Mouse (Mus musculus): ENCODE measurements around the gene Neurl3. TPM values are rescaled to one million over a fixed set of nuclear protein-coding genes. Genes with fewer than 3 reads are reported as not detected.

The Neurl3 gene
- polyA plus RNA-seq, 1 experiment from 2014 or later = 24.2 TPM

DNA sequence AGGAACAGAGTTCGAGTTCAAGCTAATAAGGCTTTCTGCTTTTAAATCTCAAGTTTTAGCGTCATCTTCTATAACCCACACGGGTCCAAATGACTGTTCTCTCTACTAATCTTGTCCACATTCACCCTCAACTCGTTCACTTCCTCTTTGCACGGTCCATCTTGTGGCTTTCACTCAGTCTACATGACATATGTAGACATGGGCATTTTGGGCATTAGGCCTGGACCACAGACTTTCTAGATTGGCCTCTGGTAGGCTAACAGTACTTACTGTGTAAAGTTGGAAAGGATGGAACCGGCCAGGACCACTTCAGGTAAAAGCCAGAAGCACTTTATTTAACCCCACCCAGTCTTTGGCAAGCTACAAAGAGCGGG lies 32.6 kb upstream of the Neurl3 start:
- Histone ChIP-seq H3K4me3 (replicated peaks) (no peak overlapping the region), H3K27ac (no peak overlapping the region), H3K36me3 (no peaks in the 10 kb centered on the region), H3K9me3 (no peaks in the 10 kb centered on the region), H3K4me2 (replicated peaks) (no peak overlapping the region), H3K4me1 (replicated peaks) (peaks cover 16% of the 10 kb centered on the region; the same call in 1 of the 2 replicates), H3K9ac (no peak overlapping the region), H3K27me3 (replicated peaks) (0 out of 2 replicates have a peak, but pooled peaks cover 9% of the 10 kb centered on the region)
- peak; percentile 3 for ATAC-seq
- 63% methylated on average over 7 of the region's 7 CpGs for WGBS

DNA sequence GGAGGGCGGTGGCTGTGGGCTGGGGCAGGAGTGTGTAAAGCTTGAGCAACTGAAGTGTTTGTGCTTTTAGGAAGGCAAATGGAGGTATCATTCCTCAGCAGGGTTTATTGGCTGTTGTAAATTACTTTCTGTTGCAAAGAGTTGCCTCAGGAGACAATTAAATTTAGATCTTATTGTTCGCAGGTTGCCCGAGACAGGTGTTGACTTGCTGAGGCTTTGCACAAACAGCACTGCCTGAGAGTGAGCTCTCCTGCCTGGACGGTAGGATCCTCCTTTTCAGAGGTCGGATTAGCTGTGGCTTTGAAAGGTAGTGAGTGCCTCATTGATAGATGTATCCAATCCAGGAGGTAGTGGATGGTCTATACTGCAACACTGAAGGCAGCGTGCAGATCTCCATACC lies 31.6 kb upstream of the Neurl3 start:
- H3K4me2 ChIP-seq (replicated peaks) = no peak overlapping the region
- 0 out of 2 replicates have a peak, but pooled peaks cover 9% of the 10 kb centered on the region for H3K27me3 ChIP-seq (replicated peaks)
- ATAC-seq = no peak
- no peak overlapping the region for H3K9ac ChIP-seq
- no peaks in the 10 kb centered on the region for H3K36me3 ChIP-seq
- H3K27ac ChIP-seq = no peak overlapping the region
- no peak overlapping the region for H3K4me3 ChIP-seq (replicated peaks)
- peaks cover 16% of the 10 kb centered on the region; the same call in 1 of the 2 replicates for H3K4me1 ChIP-seq (replicated peaks)
- no peaks in the 10 kb centered on the region for H3K9me3 ChIP-seq
- 67% methylated on average over 6 of the region's 6 CpGs for WGBS

DNA sequence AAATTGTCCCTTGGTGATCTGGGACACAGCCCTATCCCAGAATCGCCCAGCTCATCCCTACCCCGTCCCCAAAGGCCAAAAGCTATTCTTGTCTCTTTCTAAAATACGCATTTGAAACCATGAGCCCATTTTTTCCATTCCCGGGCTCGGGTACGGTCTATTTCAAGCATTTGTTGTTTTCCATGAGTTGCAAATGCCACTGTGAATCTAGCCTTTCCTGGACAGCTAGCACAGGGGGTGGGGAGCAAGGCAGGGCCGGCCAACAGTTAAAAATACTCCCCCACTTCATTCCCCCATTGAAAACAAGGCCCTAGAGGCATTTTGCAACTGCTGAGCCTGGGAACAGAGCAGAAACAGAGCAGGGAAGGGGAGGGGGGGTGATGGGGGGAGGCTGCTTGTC lies 30.3 kb upstream of the Neurl3 start:
- 68% methylated on average over 7 of the region's 7 CpGs for WGBS
- no peaks in the 10 kb centered on the region for H3K9me3 ChIP-seq
- H3K36me3 ChIP-seq = no peaks in the 10 kb centered on the region
- no peak overlapping the region for H3K9ac ChIP-seq
- H3K4me1 ChIP-seq (replicated peaks) = peaks cover 16% of the 10 kb centered on the region; the same call in 1 of the 2 replicates
- 0 out of 2 replicates have a peak, but pooled peaks cover 9% of the 10 kb centered on the region for H3K27me3 ChIP-seq (replicated peaks)
- H3K4me3 ChIP-seq (replicated peaks) = no peak overlapping the region
- no peak overlapping the region for H3K27ac ChIP-seq
- no peak overlapping the region for H3K4me2 ChIP-seq (replicated peaks)
- ATAC-seq = no peak

DNA sequence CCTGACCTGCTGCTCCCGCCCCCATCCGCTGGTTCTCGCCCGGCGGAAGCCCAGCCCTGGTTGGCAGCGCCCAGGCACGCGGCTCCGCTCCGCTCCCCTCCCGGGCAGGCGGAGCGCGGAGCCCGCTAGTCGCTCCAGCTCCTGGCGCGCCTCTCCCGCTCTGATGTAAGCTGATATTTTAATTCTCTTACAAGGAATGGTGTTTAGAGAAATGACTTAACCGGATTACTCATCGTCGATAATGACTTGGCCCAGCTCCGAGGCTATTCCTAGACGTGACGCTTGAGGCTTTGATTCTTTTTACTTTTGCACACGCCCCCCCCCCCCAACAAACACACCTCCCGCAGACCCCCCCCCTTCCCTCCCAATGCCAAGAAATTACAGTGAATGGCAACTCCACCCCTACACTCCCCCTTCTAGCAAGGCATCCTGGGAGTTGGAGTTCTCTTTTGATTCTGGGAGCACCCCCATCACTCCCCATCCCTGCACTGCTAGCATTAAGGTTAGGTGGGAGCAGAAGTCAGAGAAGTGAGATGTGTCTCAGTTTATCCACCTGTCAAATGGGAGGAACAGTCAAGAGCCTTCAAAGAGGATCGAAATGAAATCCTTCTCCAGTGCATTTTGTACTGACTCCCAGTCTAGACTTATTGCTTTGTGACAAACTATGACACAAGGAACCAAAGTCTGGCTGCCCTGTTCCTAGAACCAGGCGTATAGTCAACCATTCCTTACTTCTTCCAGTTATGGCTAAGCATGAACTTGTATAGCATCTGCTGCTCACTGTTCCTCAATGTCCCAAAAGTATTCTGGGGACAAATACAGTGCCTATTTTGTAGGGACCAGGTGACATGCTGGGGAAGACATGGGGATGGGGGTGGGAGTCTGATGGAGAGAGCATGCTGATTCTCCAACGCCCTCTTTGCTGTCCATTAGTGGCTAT lies 29.2 kb upstream of the Neurl3 start:
- Histone ChIP-seq H3K4me2 (replicated peaks) (peak overlapping the region; percentile 83), H3K4me3 (replicated peaks) (peak overlapping the region; percentile 34), H3K9me3 (no peaks in the 10 kb centered on the region), H3K27me3 (replicated peaks) (0 out of 2 replicates have a peak, but pooled peaks cover 9% of the 10 kb centered on the region), H3K27ac (peak overlapping the region; percentile 51; the same call in 1 of the 2 replicates), H3K9ac (peak overlapping the region; percentile 32; the same call in 1 of the 2 replicates), H3K4me1 (replicated peaks) (peaks cover 10% of the 10 kb centered on the region; the same call in 1 of the 2 replicates), H3K36me3 (no peaks in the 10 kb centered on the region)
- ATAC-seq = peak; percentile 57
- 9% methylated on average over 30 of the region's 30 CpGs for WGBS

DNA sequence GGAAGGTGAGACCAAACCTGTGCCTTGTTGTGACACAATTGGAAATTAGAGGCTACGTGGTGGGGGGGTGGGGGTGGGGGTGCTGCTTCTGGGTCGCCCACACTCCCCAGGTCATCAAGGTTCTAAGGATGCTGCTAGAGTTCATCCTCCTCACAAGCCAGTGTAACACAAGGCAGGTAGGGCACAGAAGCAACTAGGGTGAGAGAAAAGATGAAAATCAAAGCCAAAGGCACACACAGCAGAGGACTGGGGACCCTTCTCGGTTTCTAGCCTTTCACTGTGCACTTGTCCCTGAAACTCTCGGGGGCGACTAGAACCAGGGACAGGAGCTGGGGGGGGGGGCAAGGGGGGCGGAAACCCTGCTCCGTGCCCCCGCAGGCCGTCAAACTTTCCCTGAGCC lies 28.5 kb upstream of the Neurl3 start:
- Histone ChIP-seq H3K4me2 (replicated peaks) (peak overlapping the region; percentile 83), H3K9ac (peak overlapping the region; percentile 32; the same call in 1 of the 2 replicates), H3K27ac (peak overlapping the region; percentile 51; the same call in 1 of the 2 replicates), H3K36me3 (no peaks in the 10 kb centered on the region), H3K27me3 (replicated peaks) (0 out of 2 replicates have a peak, but pooled peaks cover 16% of the 10 kb centered on the region), H3K9me3 (no peaks in the 10 kb centered on the region), H3K4me1 (replicated peaks) (peaks cover 5% of the 10 kb centered on the region; the same call in 1 of the 2 replicates), H3K4me3 (replicated peaks) (peak overlapping the region; percentile 34)
- no peak for ATAC-seq
- WGBS = 18% methylated on average over 8 of the region's 9 CpGs

DNA sequence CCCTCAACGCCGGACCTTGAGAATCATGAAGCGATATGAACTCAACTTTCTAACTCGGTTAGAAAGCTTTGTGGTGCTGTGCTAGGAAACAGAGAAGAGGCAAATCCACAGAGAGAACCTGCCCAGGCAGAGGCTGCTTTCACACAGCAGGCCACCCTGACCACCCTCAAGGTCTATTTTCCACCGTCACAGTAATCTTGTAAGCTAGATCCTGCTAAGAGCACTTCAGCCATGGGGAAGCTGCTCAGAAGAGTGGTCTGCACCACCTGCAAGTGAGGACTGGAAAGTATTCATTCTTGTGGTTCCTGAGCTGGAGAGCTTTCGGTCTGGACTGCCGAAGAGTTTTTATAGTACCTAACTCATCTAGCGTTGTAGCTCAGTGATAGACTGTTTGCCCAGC lies 27.8 kb upstream of the Neurl3 start:
- no peak for ATAC-seq
- Histone ChIP-seq H3K4me3 (replicated peaks) (no peak overlapping the region), H3K4me2 (replicated peaks) (no peak overlapping the region), H3K27ac (no peak overlapping the region), H3K4me1 (replicated peaks) (peaks cover 5% of the 10 kb centered on the region; the same call in 1 of the 2 replicates), H3K27me3 (replicated peaks) (0 out of 2 replicates have a peak, but pooled peaks cover 16% of the 10 kb centered on the region), H3K9ac (no peak overlapping the region), H3K36me3 (no peaks in the 10 kb centered on the region), H3K9me3 (no peaks in the 10 kb centered on the region)
- 82% methylated on average over 8 of the region's 8 CpGs for WGBS

DNA sequence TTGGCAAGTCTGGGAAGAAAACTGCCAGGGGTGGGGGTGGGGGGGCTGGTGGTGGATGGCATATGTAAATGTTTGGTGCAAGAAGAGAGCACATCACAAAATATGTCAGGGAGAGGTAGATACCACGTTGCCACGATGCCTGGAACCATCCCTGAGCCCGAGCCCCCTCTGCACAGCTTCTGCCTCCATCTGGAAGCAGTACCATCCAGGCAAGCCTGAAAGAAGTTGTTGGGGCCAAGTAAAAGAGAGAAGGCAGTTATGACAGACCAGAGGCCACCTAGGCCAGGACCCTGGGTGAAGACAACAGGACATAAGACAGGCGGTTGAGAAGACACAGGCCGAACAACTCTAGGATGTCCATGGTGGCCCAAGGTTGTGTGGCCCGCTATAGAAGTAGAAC lies 26.0 kb upstream of the Neurl3 start:
- peaks cover 5% of the 10 kb centered on the region; the same call in 1 of the 2 replicates for H3K4me1 ChIP-seq (replicated peaks)
- H3K4me2 ChIP-seq (replicated peaks) = no peak overlapping the region
- no peak overlapping the region for H3K4me3 ChIP-seq (replicated peaks)
- ATAC-seq = no peak
- 88% methylated on average over 6 of the region's 6 CpGs for WGBS
- H3K36me3 ChIP-seq = no peaks in the 10 kb centered on the region
- no peaks in the 10 kb centered on the region for H3K9me3 ChIP-seq
- no peak overlapping the region for H3K9ac ChIP-seq
- H3K27me3 ChIP-seq (replicated peaks) = 0 out of 2 replicates have a peak, but pooled peaks cover 16% of the 10 kb centered on the region
- no peak overlapping the region for H3K27ac ChIP-seq

DNA sequence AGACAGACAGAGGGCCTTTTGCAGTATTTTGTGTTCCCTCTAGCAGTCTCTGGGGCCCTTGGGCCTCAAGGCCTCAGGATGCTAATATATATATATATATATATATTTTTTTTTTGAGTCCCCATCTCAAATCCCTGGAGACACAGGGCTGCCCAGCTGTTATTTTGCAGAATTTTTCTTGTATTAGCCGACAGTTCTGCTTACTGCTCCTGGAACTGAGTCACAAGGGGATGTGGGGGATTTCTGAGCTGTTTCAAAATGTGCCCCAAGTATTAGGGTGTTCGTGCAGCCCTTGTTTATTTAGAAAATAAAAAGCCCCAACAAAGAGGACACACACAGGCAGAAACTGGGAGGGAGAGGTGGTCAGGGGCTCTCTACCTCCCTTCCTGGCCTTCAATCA lies 25.2 kb upstream of the Neurl3 start:
- no peak for ATAC-seq
- Histone ChIP-seq H3K4me3 (replicated peaks) (no peak overlapping the region), H3K9me3 (no peaks in the 10 kb centered on the region), H3K36me3 (no peaks in the 10 kb centered on the region), H3K4me2 (replicated peaks) (no peak overlapping the region), H3K9ac (no peak overlapping the region), H3K27ac (no peak overlapping the region), H3K4me1 (replicated peaks) (peaks cover 5% of the 10 kb centered on the region; the same call in 1 of the 2 replicates), H3K27me3 (replicated peaks) (0 out of 2 replicates have a peak, but pooled peaks cover 16% of the 10 kb centered on the region)
- 60% methylated on average over 2 of the region's 2 CpGs for WGBS

DNA sequence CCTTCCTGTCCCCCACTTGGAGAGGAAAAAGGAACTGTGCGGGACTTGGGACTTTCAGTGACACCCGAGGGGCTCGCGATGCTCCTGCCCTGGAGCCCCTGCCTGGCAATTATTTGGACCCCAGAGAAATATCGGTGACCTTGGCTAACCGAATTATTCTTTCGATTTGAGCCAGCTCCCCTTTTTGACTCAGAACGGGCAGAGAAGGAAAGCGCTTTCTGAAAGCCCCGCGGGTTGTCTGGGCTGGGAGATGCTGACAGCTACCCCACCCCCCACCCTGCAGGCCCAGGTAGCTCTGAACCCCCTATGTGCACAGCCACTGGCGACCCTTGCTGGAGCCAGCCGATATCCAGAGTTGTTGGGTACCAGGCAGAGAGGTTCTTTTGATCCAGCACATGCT lies 24.6 kb upstream of the Neurl3 start:
- ATAC-seq = no peak
- Histone ChIP-seq H3K4me2 (replicated peaks) (no peak overlapping the region), H3K9me3 (no peaks in the 10 kb centered on the region)

DNA sequence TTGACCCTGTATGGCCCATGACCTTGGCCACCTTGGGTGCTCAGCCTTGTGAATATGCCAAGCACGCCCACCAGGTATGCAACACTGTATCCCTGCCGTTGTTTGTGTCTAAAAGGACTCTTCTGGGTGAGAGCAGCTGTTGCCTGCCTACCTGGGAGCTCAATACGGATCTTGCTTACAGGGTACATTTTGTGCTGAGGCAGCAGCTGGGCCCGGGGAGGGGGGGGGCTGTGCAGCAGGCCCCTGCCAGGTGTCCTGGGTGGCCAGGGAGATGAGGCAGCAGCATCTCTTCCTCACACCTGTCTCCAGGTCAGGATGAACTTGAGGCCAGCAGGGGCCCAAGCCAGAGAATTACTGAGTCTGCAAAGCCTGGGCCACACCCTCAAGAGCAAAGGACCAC lies 23.6 kb upstream of the Neurl3 start:
- Histone ChIP-seq H3K9me3 (no peaks in the 10 kb centered on the region), H3K27me3 (replicated peaks) (0 out of 2 replicates have a peak, but pooled peaks cover 15% of the 10 kb centered on the region), H3K4me1 (replicated peaks) (peaks cover 3% of the 10 kb centered on the region; the same call in 1 of the 2 replicates), H3K9ac (no peak overlapping the region), H3K4me2 (replicated peaks) (no peak overlapping the region), H3K4me3 (replicated peaks) (no peak overlapping the region), H3K27ac (no peak overlapping the region), H3K36me3 (no peaks in the 10 kb centered on the region)
- 80% methylated on average over 4 of the region's 4 CpGs for whole genome bisulfite sequencing
- no peak for ATAC-seq

More for the DNA sequence above, 24.6 kb upstream of the Neurl3 start:
- no peak overlapping the region for H3K4me3 ChIP-seq (replicated peaks)
- H3K36me3 ChIP-seq = no peaks in the 10 kb centered on the region
- H3K27me3 ChIP-seq (replicated peaks) = 0 out of 2 replicates have a peak, but pooled peaks cover 16% of the 10 kb centered on the region
- H3K27ac ChIP-seq = no peak overlapping the region
- WGBS = 29% methylated on average over 13 of the region's 13 CpGs
- no peak overlapping the region for H3K9ac ChIP-seq
- peaks cover 5% of the 10 kb centered on the region; the same call in 1 of the 2 replicates for H3K4me1 ChIP-seq (replicated peaks)

DNA sequence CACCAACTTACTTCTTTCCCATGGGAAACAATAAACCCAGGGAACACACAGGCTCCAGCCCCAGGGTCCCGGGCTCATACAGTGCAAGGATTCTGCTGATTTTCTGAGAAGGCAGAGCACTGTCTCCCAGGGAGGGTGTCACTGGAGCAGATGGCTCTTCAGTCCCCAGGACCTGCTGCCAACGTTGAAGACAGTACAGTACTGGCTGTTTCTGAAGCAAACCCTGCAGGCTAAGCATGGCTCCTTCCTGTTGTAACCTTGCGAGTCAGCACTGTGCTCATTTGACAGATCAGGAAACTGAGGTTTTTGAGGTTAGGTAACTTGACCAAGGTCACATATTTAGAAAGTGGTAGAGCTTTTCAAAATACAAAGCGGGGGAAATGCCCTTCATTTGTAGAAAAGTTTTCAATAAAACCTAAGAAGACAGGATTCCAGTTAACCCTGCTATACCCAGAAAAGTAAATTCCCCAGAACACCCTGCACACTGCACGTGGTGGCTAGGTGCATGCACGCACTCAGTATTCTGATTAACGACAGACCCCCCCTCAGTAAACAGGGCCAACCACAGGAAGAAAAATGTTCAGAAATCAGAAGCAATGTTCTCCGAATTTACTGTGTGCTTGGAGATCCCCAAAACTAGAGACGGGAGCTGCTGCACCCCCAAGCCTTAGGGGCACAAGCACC lies 22.1 kb upstream of the Neurl3 start:
- Histone ChIP-seq H3K36me3 (no peaks in the 10 kb centered on the region), H3K4me3 (replicated peaks) (no peak overlapping the region), H3K27me3 (replicated peaks) (0 out of 2 replicates have a peak, but pooled peaks cover 12% of the 10 kb centered on the region), H3K4me1 (replicated peaks) (no peaks in the 10 kb centered on the region), H3K27ac (no peak overlapping the region), H3K4me2 (replicated peaks) (no peak overlapping the region), H3K9me3 (no peaks in the 10 kb centered on the region), H3K9ac (no peak overlapping the region)
- ATAC-seq = no peak
- 60% methylated on average over 9 of the region's 9 CpGs for WGBS

DNA sequence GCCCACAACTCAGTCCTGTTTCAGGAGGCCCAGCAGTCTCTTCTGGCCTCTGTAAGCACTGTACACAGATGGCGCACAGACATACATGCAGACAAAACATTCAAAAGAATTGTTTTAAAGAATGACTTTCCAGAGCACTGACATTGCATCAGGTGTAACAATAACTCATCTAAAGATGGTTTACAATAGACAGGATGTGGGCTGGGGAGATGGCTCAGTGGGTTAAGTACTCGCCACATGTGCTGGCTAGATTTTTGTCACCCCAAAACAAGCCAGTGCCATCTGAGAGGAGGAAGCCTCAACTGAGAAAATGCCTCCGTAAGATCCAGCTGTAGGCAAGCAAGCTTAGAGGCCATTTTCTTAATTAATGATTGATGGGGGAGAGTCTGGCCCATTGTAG lies 19.9 kb upstream of the Neurl3 start:
- Histone ChIP-seq H3K4me3 (replicated peaks) (no peak overlapping the region), H3K4me2 (replicated peaks) (no peak overlapping the region), H3K9ac (no peak overlapping the region), H3K4me1 (replicated peaks) (no peaks in the 10 kb centered on the region), H3K27me3 (replicated peaks) (0 out of 2 replicates have a peak, but pooled peaks cover 12% of the 10 kb centered on the region), H3K36me3 (no peaks in the 10 kb centered on the region), H3K9me3 (no peaks in the 10 kb centered on the region), H3K27ac (no peak overlapping the region)
- no peak for ATAC-seq
- 61% methylated on average over 3 of the region's 3 CpGs for WGBS

Data from intestine, embryonic 15.5 days (tissue).